Mouse (Mus musculus): ENCODE results near the gene Ttc30a1.

Ttc30a1 gene

GRCm38 (mm10) chr2:75981440-75982081 is at the start of gene Ttc30a1:
TSS of gene Ttc30a1 (minus strand) at chr2:75981967.
- WGBS: 1% methylated on average over 34 of the region's 34 CpGs

DNA sequence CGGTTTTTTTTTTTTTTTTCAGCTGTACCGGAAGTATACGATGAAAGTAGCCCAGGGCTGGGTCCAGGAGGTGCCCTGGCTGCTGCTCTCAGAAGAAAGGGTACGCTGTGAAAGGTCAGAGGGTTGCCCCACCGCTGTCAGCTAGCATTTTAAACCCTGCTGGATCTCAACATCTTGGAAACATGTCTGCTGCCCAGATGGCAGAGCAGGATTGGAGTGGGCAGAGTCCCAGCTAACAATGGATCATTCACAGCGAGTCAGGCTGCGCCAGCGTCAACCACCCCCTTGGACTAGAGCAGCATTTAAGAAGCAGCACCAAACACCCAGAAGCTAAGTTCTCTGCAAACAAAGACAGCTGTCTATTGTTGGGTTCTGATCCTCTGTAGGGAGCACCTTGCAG is 48.3 kb upstream of the Ttc30a1 start:
- 15% methylated on average over 8 of the region's 8 CpGs for WGBS

GRCm38 (mm10) chr2:76029081-76029901 is 47.5 kb upstream of the Ttc30a1 start:
- WGBS: 17% methylated on average over 20 of the region's 20 CpGs

DNA sequence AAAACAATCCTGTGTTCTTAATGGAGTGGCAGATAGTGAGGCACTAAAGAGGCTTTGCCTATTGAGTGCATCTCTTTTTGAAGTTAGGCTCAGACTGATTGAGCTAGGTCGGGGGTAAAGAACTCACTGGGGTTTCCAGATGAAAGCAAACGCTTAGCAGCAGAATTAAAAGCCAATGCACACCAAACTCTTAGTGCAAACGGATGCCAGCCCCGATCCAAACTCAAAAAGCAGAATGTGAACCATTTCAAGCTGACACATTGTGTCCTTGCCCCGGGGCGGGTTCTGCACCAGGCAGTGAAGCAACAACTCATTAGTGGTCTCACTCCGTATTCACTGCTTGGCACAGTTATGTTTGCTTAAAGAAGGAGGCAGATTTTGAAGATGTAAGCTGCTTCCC is 35.1 kb upstream of the Ttc30a1 start:
- 42% methylated on average over 7 of the region's 7 CpGs for WGBS

GRCm38 (mm10) chr2:76016136-76016535 is 34.4 kb upstream of the Ttc30a1 start:
- 94% methylated on average over 8 of the region's 8 CpGs for WGBS

DNA sequence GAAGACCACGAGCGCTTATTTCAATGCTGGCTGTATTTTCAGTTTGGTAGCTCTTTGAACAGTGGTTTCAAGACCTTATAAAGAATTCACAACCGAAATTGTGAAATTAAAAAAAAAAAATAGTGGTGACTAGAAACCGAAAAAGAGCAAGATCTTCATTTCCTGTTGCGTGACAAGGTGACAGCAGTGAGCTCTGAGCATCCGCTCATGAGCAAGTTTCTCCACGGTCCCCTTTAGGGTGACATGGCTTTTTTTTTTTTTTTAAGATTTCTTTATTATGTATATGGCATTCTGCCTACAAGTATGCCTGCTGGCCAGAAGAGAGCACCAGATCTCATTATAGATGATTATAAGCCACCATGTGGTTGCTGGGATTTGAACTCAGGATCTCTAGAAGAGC is 33.7 kb upstream of the Ttc30a1 start:
- WGBS: 96% methylated on average over 7 of the region's 7 CpGs

DNA sequence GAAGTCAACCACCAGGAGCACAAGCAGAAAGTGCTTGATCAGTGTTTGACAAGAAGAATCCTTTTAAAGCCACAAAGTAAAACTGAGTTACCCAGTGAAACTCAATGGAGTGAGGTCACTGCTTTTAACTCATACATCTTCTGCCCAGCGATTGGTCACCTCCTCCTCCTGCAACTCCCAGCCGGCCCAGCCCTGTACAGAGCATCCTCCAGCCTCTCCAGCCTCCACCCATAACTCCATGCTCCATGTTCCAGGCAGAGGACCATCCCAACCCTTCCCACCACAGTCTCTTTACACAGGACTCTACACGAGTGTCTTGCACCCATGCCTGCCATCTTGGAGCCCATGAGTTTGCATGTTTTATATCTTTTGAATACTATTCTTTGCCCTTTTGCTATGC is 32.9 kb upstream of the Ttc30a1 start:
- 95% methylated on average over 3 of the region's 3 CpGs for WGBS

- WGBS: 50% methylated on average over 4 of the region's 4 CpGs
These were observed 24.4 kb upstream of the Ttc30a1 start for GRCm38 (mm10) chr2:76006194-76006593.

DNA sequence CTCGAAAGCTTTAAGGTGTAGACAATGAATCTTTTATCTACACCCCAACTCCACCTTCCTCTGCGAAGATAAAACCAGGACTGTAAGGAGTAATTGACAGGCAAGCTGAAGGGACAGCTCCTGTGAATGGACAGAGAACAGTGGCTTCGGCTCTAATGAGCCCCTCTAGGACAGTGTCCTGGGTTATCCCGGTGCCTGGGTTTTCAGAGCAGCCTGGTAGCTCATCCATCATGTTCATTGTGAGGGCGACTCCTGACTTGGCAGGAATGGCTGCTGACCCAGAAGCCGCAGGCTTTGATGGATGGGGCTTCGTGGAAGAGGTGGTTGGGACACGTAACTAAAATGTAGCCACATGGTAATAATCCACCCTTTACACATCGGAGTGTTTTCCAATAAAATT is 21.1 kb upstream of the Ttc30a1 start:
- WGBS: 89% methylated on average over 9 of the region's 9 CpGs

- WGBS: 51% methylated on average over 8 of the region's 8 CpGs
These were observed 19.6 kb upstream of the Ttc30a1 start for GRCm38 (mm10) chr2:76001392-76001791.

- WGBS: 86% methylated on average over 12 of the region's 12 CpGs
These were observed 17.9 kb upstream of the Ttc30a1 start for GRCm38 (mm10) chr2:75999636-76000035.

- WGBS: 45% methylated on average over 8 of the region's 8 CpGs
These were observed 16.9 kb upstream of the Ttc30a1 start for GRCm38 (mm10) chr2:75998692-75999091.

DNA sequence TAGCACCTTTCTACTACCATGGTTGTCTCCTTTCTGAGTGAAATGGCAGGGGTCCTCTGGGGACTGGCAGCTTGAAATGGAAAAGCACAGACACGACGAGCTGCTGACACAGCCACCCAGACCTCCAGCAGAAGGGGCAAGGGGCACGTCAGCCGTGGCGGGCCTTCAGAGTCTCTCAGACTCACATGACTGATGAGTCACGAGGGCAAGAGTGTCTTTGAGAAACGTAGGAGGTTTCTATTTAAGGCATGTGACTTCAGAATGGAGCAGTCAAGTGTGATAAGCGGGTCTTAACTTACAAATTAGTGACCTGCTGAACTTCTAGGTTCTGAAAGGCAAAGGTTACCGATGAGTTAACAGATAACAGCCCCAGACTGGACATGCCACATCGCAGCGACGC is 16.0 kb upstream of the Ttc30a1 start:
- WGBS: 82% methylated on average over 12 of the region's 12 CpGs

DNA sequence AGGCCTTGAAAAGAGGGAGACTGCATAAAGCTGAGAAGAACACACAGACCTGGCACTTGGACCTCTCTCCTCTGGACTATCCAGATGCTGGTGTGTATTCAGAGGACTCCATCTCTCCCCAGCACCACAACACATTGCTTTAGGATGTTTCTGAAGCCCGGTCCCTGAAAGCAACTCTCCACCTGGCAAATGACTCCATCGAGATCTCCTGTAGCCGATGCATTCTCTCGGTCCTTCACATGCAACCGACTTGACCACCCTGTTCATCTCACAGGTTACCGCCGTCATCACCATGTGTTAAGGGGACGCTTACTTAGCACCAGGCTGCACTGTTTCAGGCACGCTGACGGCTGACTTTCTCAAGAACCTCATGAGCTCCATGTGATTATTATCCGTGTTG is 13.1 kb upstream of the Ttc30a1 start:
- WGBS: 96% methylated on average over 11 of the region's 11 CpGs

DNA sequence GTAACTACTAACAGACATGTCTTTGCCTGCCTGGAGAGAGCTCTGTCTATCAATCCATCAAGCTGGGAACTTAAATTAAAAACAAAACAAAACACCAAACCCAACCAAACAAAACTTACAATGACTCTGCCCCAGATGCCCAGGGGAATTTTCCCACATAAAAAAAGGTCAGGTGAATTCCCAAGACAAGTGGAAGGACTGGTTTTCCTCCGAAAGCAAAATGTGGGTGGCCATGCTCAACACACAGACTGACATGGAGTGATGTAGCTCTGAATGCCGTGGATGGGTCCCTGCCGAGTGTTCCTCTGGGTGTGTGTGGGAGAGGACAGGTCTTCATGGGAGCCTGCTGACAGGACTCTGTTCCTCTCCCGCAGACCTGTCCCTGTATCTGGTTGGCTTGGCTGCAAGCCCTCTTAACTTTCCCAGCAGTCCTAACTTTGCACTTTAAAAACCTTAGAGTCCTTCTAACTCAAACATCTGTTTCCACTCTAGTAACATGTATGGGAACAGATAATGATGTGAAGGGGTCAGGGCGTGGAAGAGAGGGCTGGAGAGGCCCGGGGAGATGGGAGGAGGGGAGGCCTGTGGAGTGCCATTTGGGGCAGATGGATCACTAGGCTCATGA is 9.9 kb upstream of the Ttc30a1 start:
- WGBS: 82% methylated on average over 6 of the region's 6 CpGs

- 53% methylated on average over 13 of the region's 13 CpGs for WGBS
These were observed 9.2 kb upstream of the Ttc30a1 start for GRCm38 (mm10) chr2:75990885-75991539.

DNA sequence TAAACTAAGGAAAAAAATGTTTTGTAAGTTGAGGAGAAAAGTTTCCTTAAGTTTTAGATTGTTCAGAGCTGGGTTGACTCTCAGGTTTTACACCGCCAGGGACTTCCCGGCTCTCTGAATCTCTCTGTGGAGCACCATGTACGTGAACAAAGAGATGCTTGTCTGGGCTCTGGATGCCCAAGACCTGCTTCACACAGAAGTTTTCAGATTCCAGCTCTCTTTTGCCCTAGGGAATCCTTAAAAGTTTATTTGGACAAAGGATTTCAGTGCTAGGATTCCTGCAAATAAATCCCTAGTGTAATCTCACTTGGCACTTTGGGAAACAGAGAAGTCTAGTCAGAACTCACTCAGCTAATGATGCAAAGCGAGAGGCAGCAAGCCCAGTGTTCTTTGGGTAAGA is 7.9 kb upstream of the Ttc30a1 start:
- WGBS: 70% methylated on average over 4 of the region's 4 CpGs

GRCm38 (mm10) chr2:75988779-75989363 is 7.1 kb upstream of the Ttc30a1 start:
- WGBS: 39% methylated on average over 7 of the region's 7 CpGs

DNA sequence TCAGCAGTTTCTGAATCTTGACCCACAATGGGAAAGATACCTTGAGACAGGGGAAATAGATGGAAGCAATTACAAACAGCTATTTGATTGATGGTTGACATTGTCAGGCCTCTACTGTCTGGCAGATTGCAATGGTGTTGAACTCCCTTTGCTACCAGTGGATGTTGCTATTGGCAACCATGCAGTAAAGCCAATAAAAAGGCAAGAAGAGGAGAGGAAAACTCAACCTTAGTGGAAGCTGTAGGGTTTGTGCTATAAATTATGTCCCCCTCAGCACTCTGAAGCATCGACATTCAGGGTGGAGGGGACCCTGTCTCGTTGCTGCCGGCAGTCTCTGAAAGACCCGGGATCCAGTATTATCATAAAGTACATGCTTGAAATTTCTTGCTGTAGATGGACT is 6.6 kb upstream of the Ttc30a1 start:
- WGBS: 29% methylated on average over 4 of the region's 4 CpGs

- WGBS: 69% methylated on average over 9 of the region's 9 CpGs
These were observed 6.0 kb upstream of the Ttc30a1 start for GRCm38 (mm10) chr2:75987739-75988138.

GRCm38 (mm10) chr2:75985124-75985523 is 3.4 kb upstream of the Ttc30a1 start:
- WGBS: 5% methylated on average over 2 of the region's 2 CpGs

DNA sequence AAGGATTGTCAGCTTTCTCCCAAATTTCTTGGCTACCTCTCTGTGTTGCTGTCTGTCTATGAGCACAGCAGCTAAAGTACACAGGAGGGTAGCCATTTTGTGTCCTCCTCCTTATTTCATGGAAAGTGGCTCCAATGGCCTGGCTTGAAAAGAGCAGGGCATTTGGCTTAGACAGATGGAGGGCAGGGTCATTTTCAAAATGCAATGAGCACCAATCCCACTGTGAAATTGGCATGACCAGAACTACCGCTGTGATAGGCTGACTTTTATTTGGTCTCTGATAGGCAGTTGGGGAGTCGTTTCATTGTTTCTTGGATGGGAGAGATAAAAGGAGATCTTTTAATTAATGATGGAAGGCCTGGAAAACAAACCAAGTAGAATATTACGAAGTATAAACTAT is 2.1 kb upstream of the Ttc30a1 start:
- 94% methylated on average over 3 of the region's 3 CpGs for WGBS
